Mouse (Mus musculus) lung, postnatal 14 days (tissue): ENCODE results near the gene Mfap1a.
"Not testable (repeated sequence)": the region's sequence is repeated elsewhere in the genome, so short reads cannot be mapped to it uniquely, and the experiment has no call there.

Source experiments
- DNase-seq: peaks from one replicate; pipeline ENCODE4 v3.0.0; 2021

Mfap1a gene

DNA sequence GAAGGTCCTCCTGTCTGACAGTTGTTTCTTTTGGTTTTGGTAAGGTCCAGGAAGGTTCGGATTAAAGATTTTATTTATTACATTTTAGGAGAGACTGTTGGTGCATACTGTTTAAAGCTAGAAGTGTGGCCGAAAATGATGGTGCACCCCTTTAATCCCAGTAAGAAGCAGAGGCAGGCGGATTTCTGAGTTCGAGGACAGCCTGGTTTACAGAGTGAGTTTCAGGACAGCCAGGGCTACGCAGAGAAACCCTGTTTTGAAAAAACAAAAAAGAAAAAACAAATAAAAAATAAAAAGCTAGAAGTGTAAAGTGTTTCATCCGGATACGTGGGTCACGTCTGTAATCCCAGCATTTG lies 32.3 kb downstream of the Mfap1a start:
- peak; percentile 14 for DNase-seq

DNA sequence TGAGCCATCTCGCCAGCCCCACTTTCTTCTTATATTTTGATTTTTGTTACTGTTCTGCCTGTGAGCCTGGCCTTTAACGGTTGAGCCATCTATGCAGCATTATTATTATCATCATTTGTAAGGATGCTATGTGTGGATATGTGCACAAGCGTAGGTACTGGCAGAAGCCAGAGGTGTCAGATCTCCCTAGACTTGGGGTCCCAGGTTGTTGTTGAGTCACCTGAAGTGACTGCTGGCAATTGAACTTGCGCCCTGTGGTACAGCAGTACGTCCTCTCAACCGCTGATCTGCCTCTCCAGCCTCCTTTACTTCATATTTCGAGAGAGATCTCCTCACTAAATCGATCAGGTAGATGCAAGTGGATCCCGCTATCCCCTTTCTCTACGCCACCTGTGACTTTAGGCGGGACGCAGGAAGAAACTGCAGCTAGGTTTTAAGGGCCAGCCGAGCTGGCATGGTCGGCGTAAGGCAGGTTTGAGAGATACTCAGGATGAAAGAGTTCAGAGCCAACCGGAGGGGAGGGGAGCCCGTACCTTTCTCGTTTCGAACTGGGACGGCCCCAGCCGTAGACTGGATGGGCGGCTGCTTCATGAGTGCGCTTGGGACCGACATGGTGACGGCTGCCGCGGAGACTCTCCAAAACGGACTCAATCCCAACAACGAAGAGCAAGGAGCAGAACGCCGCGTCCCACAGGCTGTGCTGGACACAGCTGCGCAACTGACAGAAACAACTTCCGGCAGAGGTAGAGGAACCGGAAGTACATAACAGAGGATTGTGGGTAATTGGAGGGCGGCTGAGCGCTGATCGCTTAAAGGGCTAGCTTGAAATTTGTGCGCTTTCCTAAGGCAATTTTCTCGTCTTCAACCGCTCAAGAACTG lies 32.9 kb downstream of the Mfap1a start, which contains the start of gene Mfap1b:
Gene Mfap1b (minus strand): TSS at position 767 of the 879 bp plus-strand sequence.
- peak; percentile 79 for DNase-seq

DNA sequence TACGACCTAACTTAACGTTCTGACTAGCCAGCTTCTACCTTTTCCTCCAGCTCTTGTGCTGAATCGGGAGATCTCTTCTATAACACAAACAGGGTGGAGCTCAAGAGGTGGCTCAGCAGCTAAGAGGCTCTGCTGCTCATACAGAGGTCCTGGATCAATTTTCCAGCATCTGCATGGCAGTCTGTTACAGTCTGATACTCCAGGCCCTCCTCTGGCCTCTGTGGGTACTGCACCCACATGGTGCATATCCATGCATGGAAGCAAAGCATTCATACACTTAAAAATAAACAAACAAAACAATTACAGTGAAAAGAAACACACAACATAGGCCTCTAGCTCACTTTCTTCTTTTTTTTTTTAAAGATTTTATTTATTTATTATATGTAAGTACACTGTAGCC lies 33.7 kb downstream of the Mfap1a start:
- not testable (repeated sequence) for DNase-seq

DNA sequence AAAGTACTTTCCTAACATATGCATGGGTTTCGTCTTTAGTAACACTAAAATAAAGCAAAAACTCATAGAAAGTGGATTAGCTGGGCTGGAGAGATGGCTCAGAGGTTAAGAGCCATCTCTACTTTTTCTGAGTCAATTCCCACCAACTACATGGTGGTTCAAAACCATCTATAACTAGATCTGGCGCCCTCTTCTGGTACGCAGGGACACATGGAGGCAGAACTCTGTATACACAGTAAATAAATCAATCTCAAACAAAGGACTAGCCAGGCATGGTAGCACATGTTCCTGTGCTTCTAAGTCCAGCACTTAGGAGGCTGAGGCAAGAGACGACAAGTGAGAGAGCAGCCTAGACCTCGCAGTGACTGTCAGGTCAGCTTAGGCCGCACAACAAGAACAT lies 37.5 kb downstream of the Mfap1a start:
- DNase-seq = not testable (repeated sequence)

DNA sequence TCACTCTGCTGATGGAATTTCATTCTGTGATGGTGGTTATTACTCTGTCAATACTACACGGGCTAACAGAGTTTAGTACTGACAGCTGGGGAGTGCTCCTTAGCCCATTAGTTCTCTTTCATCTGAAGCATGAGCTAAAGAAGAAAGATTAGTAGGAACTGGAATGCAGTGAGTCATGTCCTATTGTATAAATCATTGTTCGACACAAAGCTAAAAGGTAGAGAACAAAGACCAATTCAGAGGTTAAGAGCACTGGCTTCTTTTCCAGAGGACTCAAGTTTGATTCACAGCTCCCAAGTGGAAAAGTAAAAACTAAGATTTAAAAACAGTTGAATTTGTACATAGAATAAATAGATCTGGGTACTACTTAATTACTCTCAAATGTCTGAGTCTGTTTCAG lies 46.4 kb downstream of the Mfap1a start:
- DNase-seq = no peak

DNA sequence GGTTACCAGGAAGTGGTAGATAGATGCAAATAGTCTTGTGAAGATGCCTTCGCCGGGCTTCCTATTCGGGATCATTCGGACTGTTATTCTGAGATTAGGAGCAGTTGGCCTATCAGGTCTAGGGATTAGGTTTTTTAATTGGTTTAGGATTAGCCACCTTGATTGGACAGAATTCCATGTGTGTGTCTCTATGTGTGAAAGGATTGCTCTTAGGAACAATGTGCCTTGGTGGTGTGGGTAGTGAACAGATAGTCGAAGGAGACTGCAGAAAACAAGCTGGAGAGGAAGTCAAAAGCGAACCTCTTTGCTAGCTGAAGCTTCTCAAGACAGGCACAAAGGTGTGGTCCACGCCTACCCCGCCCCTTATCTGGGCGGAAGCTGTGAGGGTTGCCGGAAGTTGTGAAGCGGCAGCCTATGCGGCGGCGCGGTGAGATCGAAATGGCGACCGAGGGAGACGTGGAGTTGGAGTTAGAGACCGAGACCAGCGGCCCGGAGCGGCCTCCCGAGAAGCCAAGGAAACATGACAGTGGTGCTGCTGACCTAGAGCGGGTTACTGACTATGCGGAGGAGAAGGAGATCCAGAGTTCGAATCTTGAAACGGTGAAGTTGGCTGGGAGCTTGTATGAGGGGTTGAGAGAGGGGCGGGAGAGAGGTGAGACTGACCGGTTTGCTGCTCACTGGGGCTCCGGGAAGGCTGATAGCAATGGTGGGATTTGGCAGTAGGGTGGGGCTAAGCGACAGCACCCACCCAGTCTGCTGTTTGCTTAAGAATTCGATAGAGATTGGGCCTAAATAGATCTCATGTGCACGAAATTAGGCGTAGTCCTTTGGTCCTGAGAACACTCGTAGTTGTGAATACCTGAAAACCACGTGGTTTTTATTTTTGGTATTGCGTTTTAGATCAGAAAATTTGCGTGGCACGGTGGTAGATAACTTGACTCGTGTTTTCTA lies 49.5 kb downstream of the Mfap1a start, which contains the start of gene Serinc4:
Gene Serinc4 (minus strand): TSS at position 90 of the 951 bp plus-strand sequence.
- DNase-seq = peak; percentile 82

DNA sequence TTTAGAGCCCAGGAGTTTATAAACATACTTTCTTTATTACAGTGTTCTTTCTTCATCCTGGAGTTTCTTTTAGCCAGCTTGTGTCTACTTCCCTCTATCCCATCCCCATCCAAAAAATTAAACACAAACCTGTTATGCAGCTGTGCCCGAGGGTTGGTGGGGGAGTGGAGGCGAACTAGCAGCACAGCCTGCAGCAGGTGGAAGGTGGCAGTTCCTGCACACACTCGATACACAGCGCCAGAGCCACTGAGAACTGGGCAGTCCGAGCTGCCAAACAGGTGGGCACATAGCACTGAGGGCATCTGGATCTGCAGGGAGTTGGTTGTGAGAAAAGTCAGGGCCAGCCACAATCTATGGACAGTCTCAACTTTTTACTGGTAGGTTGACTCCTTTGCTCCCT lies 50.9 kb downstream of the Mfap1a start:
- DNase-seq = no peak

DNA sequence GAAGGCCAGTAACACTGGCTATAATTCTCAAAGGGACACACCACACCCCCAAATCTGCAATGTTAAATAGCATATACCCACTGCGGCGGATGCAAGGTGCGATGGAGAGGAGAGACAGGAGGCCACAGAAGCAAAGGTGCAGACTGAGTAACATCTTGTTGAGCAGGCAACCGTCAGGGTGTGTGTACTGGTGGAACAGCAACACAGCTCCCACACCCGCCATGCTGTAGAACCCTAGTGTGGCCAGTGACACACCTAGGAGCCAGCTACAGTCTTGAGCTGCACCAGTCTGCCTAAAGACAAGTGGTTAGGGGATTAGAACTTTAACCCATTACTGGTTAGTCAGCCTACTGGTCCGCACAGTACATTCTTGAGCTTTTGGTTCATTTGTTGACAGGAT lies 52.5 kb downstream of the Mfap1a start:
- no peak for DNase-seq

DNA sequence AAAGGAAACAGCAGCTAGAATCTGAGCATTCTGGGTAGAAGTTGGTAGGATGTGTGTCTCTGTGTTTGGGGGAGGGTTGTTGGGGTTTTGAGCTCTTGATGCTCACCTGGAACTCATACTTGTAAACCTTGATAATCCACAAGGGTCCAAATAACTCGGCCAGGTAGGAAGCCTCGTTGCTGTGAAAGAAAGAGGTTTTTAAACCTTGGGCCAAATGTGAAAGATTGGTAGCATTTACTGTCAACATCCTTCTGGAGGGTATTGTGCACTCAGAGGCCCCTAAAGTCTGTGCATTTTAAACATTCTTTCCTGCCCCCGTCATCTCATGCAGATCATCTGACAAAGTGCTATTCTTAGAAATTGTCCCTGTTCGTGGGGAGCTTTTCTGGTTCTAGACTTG lies 53.5 kb downstream of the Mfap1a start, which contains the start of gene Hypk:
Gene Hypk (plus strand): TSS at position 301 of the 400 bp plus-strand sequence.
- no peak for DNase-seq

DNA sequence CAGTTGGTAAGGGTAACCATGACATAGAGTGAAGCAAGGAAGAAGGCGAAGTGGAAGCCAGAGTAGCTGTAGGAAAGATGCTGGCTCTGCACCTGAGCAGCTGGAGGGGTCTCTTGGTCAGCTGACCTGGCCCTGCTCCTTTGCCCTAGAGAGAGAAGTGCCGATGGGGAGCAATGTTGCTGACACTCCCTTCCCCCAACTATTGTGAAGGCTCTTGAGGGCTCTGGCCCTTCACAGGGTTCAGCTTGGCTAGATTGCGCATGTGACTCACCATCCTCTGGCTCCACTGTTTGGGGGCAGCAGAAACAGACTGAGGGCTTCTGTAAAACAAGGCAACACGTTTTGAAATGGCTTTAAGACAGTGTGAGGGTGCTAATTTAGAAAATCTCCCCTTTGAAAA lies 54.1 kb downstream of the Mfap1a start:
- no peak for DNase-seq

DNA sequence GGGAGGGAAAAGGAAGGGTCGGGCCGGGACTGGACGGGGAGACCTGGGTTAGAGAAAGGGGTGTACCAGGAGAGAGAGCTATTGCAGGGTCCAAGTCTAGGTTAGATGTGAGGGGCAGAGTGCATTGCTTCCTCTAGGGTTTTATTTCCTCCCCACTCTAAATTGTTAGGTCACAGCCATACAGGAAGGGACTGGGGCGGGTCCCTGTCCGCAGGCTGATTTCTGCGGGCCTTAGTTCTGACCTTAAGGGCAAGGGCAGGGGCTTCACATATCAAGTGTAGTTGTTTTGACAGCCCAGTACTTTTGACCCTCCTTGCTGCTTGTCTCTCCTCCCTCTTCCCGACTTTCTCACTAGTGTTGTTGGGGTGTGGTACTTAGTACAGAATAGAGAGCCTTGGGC lies 56.4 kb downstream of the Mfap1a start:
- peak; percentile 26 for DNase-seq

DNA sequence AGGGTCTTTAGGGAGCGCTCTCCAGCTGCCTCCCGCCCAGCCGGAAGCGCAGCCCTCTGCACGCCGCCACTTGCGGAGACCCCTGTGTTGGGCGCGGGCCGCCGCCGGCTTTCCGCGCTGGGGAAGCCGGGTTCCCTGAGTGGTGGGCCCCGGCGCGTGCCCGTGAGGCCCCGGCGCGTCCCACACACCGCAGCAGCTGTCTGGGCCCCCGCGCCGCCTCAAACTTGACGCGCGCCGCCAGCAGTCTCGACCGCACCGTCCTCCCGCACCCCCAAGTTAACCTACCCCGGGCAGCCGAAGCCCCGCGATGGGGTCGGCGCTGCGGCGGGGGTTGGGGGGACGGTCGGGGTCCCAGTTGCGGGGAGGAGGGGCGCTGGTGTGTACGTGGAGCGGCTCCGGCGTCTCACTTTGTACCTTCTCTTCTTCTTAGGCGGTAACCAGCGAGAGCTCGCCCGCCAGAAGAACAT lies 56.9 kb downstream of the Mfap1a start:
- DNase-seq = peak; percentile 30

DNA sequence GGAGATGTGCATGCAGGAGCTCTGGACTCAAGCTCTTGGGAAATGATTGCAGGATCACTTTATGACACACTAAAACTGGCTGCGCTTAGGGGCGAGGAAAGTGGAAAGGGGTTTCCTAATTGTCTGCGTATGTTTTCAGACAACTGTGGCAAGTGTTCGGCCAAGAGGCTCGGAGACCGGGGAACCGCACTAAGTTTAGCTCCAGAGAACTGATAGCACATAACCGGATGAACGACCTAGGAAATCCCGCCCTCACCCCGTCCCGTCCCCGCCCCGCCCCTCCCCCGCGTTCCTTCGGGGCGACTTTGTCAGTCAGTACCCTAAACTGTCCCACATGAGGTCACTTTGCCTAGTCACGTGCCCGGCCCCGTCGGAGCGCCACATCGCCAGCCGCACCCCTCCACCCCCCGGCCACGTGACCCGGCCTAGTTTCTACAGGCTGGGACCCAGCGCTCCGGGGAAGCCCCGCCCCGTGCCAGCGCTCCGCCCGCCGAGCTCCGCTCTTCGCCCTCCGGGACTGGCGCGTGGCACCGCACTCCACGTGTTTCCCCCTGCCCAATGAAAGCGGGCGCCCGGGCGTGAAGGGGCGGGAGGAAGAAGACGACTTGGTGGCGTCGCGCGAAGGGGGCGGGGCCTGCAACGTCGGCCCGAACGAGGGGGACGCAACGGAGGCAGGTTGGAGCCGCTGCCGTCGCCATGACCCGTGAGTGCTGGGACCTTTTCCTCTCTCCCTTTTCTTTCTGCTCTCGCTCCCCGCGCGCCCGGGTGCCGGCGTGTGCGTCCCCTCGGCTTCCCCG lies 57.5 kb downstream of the Mfap1a start, which contains the start of gene Serf2:
Gene Serf2 (plus strand): TSS at position 457 of the 797 bp plus-strand sequence.
- peak; percentile 100 for DNase-seq

DNA sequence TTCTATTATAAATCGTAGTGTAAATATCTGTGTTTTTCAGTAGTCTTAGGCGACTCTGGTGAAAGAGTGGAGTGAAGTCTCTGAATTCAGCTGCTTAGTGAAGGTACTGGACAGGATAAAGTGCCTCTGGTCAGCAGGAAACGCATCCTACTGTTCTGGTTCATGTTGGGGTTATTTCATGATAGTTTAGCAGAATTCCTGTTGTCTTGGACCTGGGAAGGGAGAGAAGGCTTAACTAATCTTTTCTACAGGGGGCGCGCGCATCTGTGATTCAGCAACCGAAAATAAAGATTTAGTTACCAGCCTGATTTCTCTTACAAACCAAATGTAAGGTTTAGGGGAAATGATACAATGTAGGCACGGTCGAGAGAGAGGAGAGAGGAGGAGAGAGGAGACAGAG lies 58.3 kb downstream of the Mfap1a start:
- peak; percentile 58 for DNase-seq

DNA sequence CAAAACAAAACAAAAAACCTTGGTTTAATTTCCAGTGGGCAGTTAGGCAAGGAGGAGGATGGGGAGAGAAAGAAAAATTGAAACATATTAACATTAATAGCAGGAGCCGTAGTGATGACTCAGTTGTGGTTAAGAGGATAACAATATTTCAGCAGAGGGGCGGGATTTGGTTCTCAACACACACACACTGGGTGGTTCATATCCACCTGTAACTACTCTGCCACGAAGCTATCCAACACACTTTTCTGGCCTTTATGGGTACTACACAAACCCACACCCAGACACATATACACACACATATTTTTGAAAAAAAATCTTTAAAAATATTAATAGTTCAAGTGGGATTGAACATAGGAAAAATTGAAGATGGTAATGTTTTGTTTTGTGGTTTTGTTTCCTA lies 59.5 kb downstream of the Mfap1a start:
- no peak for DNase-seq

DNA sequence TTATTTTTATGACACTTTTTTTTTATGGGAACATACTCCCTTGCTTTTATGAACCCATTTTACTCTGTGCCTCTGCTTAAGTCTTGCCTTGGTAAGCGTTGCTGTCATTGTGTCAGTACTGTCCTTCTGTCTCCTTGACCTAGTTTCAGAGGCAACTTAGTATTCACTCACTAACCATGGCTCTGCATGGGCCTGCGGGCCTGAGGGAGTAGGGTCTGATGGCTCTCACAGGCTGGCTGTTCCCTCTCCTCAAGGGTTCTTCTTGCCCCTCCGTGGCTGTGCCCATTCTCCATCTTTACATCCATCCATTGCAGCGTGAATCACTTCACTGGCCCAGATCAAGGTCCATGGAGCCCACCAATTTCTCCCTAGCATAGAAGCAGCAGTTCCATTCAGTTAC lies 60.0 kb downstream of the Mfap1a start:
- DNase-seq = no peak

DNA sequence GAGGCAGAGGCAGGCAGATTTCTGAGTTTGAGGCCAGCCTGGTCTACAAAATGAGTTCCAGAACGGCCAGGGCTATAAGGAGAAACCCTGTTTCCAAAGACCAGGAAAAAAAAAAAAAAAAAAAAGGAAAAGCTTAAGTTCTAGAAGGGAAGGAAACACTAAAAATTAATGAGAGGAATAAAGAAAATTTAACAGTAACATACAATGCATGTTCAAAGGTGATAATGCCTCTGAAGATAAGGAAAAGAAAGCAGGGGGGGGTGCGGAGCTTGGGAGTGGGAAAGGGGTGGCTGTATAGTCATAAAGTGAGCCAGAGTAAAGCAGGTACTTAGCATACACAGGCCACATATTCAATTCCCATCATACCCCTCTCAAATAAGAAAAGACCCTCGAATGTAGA lies 61.3 kb downstream of the Mfap1a start:
- DNase-seq = no peak

DNA sequence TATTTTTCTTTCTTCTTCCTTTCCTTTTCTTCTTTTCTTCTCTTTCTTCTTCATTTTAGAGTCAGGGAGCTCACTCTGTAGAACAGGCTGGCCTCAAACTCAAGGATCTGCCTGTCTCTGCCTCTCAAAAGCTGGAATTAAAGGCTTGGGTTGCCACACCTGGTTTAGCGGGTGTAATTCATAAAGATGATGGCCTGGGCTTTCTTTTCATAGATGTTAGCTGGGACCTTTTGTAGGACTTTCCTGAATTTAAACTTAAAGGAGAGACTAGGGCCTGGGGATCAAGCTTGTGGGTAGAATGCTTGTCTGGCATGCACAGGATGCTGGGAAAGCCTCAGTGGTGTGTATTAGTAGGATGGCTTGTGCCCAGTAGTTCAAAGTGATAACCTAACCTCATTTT lies 62.3 kb downstream of the Mfap1a start, which contains the start of gene Ell3:
Gene Ell3 (minus strand): TSS at position 101 of the 400 bp plus-strand sequence.
- DNase-seq = no peak

DNA sequence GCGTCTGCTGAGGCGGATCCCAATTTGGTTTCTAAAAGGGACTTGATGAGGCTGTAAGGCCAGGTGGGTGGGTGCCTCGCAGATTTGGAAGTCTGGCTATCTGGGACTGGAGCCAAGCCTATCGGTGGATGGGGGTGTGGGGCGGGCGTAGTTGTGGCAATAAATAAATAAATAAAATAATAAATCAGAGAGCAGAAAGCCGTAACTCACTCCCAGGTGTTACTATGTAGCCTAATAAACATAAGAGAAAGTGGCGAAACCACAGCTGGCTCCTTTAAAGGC lies 63.5 kb downstream of the Mfap1a start:
- DNase-seq = no peak

DNA sequence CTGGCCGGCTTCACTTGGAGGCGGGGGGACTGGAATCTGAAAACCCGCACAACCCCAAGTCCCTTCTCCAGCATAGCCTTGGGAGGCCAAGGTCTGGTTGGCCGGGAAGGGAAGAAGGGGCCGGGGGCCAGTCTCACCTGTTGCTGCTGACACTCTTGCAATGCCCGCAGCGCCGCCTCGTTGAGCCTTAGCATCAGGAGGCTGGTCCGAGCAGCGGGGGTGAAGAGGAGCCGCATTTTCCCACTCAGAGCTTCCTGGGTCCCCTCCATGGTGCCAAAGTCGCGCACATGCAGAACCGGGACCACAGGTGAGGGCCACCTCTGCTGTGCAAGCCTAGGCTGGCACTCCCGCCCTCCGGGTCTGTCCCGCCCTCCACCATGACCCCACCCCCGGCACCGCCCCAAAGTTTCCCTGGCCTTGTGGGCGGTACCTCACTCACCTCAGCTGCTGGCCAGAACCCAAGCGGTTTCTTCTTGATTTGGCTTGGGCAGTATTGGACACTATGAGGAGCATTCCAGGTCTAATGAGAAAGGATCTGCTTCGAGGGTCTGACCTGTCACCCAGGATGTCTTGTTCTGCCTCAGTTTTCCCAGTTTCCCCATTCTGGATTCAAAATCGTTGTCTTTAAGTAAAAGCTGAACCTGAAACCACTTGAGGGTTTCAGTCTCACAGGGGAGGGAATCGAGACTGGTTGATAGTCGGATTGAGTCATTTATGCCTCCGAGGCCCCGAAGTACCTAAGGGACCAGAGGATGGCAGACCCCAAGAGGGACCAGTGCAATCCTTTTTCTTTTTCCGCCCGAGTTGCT lies 64.0 kb downstream of the Mfap1a start:
- peak; percentile 81 for DNase-seq
